Mouse (Mus musculus) heart, embryonic 12.5 days (tissue): Measurements from ENCODE around the gene Ccdc138. TPM values are rescaled to one million over a fixed set of nuclear protein-coding genes. Genes with fewer than 3 reads are reported as not detected.

Source experiments
- ATAC-seq: fragments of 200-750 bp; cut with Nextera tagmentation; 2 replicates; pipeline ENCODE4 v1.8.0; 2017; ENCODE audit warnings: moderate TSS enrichment, moderate library complexity; ENCODE audit not compliant: insufficient number of reproducible peaks, low FRiP score
- H3K27ac ChIP-seq: fragments of 300-500 bp; sonication (generic); 2 replicates; pipeline ENCODE4 v1.5.1; 2016; ENCODE audit warnings: mild to moderate bottlenecking, moderate library complexity; ENCODE audit not compliant: poor library complexity, severe bottlenecking
- H3K27me3 ChIP-seq: fragments of 300-500 bp; sonication (generic); replicated peaks from 2 replicates; pipeline ENCODE4 v1.6.1; 2016; ENCODE audit warnings: mild to moderate bottlenecking, moderate library complexity
- H3K36me3 ChIP-seq: fragments of 300-500 bp; sonication (generic); 2 replicates; pipeline ENCODE4 v1.6.1; 2016; ENCODE audit warnings: mild to moderate bottlenecking, moderate library complexity
- H3K4me1 ChIP-seq: fragments of 300-500 bp; sonication (generic); replicated peaks from 2 replicates; pipeline ENCODE4 v1.6.1; 2016; ENCODE audit warnings: mild to moderate bottlenecking
- H3K4me2 ChIP-seq: fragments of 300-500 bp; sonication (generic); 2 replicates; pipeline ENCODE4 v1.6.1; 2016; ENCODE audit warnings: mild to moderate bottlenecking, moderate library complexity
- H3K4me3 ChIP-seq: fragments of 300-500 bp; sonication (generic); 2 replicates; pipeline ENCODE4 v1.5.1; 2016; ENCODE audit warnings: mild to moderate bottlenecking
- H3K9ac ChIP-seq: fragments of 300-500 bp; sonication (generic); 2 replicates; pipeline ENCODE4 v1.6.1; 2016; ENCODE audit warnings: mild to moderate bottlenecking, moderate library complexity
- H3K9me3 ChIP-seq: fragments of 300-500 bp; sonication (generic); replicated peaks from 2 replicates; pipeline ENCODE4 v1.6.1; 2016; ENCODE audit warnings: mild to moderate bottlenecking, moderate library complexity
- WGBS: fragments of 180-500 bp; shearing (Covaris S2); methylation state at CpG from one replicate; pipeline ENCODE4 v1.1.7; 2016; 5-methylcytosine and 5-hydroxymethylcytosine counted together
- polyA plus RNA-seq: library from polyadenylated mRNA; unstranded; fragments of >200 nt; fragmentation: Nextera tagmentation; extraction: Ambion mirVana; gene quantifications from 2 replicates; pipeline ENCODE4 v1.2.1, GENCODE M21; 2016

Ccdc138 gene
- polyA plus RNA-seq, 1 experiment from 2014 or later, result 6.7 TPM

- Histone ChIP-seq H3K4me2 (no peak overlapping the region), H3K9ac (no peak overlapping the region), H3K4me1 (peaks cover 10% of the 10 kb centered on the region), H3K27me3 (peaks cover 2% of the 10 kb centered on the region; the same call in 1 of the 2 replicates), H3K4me3 (no peak overlapping the region), H3K9me3 (no peaks in the 10 kb centered on the region), H3K36me3 (no peaks in the 10 kb centered on the region), H3K27ac (no peak overlapping the region)
- no peak for ATAC-seq
- WGBS, result 83% methylated on average over 5 of the region's 5 CpGs
Observed at GRCm38 (mm10) chr10:58616565-58616964, 118.8 kb downstream of the Ccdc138 start.

DNA sequence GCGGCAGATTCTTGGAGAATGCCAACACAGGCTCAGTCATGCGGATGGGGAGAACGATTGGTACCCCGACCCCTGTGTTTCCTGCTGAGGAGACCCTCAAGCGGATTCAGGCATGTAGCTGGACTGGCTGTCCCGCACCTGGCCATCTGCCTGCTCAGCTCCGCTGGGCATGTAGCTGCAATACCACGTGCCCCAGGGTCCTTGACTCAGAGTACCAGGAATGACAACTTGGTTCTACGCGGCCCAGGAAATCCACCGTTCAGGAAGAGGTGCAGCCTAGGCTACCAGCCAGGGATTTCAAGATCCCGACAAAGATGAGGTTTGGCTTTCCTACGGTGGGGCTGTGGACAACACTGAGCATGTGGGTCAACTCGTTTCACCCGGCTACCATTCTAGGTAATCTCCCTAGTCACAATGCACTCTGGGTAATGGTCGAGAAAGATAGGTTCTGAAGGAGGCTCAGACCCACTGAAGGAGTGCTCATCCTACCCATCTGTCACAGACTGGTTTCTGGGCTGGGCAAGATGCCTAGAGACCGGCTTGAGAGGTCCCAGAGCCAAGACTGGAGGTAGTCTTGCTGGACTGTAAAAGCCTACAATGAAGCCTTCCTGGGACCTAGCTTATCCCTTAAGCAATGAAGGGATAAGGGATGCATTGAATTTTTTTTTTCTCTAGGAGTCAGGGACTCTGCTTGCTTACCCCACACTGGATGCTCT is 120.9 kb downstream of the Ccdc138 start:
- peaks cover 2% of the 10 kb centered on the region; the same call in 1 of the 2 replicates for H3K27me3 ChIP-seq
- 86% methylated on average over 17 of the region's 17 CpGs for WGBS

DNA sequence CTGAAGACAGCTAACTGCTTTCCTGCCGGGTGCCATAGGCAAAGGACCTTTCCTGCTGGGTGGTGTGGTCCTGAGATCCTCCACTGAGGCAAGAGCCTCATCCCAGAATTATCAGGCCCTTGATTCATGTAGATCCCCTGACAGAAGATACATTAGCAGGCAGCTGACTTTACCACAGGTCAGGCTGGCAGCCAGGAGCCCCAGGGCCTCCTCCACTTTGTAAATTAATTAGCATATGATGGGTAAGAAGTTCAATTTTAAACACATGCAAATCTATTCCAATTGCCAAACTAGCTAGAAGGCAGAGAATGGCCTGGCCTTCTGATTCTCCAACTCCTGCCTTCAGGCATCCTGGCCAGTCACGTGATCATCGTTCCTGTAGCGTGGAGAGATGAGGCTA is 121.5 kb downstream of the Ccdc138 start:
- ATAC-seq, result no peak
- no peak overlapping the region for H3K4me2 ChIP-seq
- H3K4me3 ChIP-seq, result no peak overlapping the region
- WGBS, result 88% methylated on average over 4 of the region's 4 CpGs
- H3K9me3 ChIP-seq, result no peaks in the 10 kb centered on the region
- peaks cover 2% of the 10 kb centered on the region; the same call in 1 of the 2 replicates for H3K27me3 ChIP-seq
- H3K4me1 ChIP-seq, result peaks cover 10% of the 10 kb centered on the region
- no peak overlapping the region for H3K27ac ChIP-seq
- no peaks in the 10 kb centered on the region for H3K36me3 ChIP-seq
- H3K9ac ChIP-seq, result no peak overlapping the region

More for the DNA sequence above, 120.9 kb downstream of the Ccdc138 start:
- Histone ChIP-seq H3K4me1 (peaks cover 10% of the 10 kb centered on the region), H3K9me3 (no peaks in the 10 kb centered on the region), H3K9ac (no peak overlapping the region), H3K27ac (no peak overlapping the region), H3K4me2 (no peak overlapping the region), H3K36me3 (no peaks in the 10 kb centered on the region), H3K4me3 (no peak overlapping the region)
- ATAC-seq, result no peak

GRCm38 (mm10) chr10:58624848-58625711 is 127.3 kb downstream of the Ccdc138 start:
- Histone ChIP-seq H3K9me3 (no peaks in the 10 kb centered on the region), H3K4me1 (peaks cover 25% of the 10 kb centered on the region), H3K4me2 (no peak overlapping the region), H3K4me3 (no peak overlapping the region), H3K27me3 (no peaks in the 10 kb centered on the region), H3K27ac (no peak overlapping the region), H3K36me3 (no peaks in the 10 kb centered on the region), H3K9ac (no peak overlapping the region)
- ATAC-seq, result no peak
- WGBS, result 49% methylated on average over 12 of the region's 12 CpGs

Other genes starting within 250 kb of the Ccdc138 start
- 47.5 and 52.8 TPM in 2 replicates for gene Gcc2, start 242.5 kb upstream of the Ccdc138 start, polyA plus RNA-seq
- gene Lims1, start 174.5 kb upstream of the Ccdc138 start, polyA plus RNA-seq, result 160 and 161 TPM in 2 replicates
- 25.6 and 25.8 TPM in 2 replicates for gene Ranbp2, start 51.0 kb upstream of the Ccdc138 start, polyA plus RNA-seq
- gene Edar, start 177.7 kb downstream of the Ccdc138 start, polyA plus RNA-seq, result not detected in 2 replicates
- not detected in 2 replicates for gene Gm17542, start 220.3 kb downstream of the Ccdc138 start, polyA plus RNA-seq